Mouse (Mus musculus) olfactory bulb, adult 2 months (tissue): ENCODE results near the gene Arhgap10.

Experiments used
- CTCF ChIP-seq: fragments of 200-500 bp; IDR thresholded peaks from 2 replicates; pipeline ENCODE4 v1.5.1; 2012; ENCODE audit warnings: low read depth, mild to moderate bottlenecking, low read length, moderate library complexity; ENCODE audit not compliant: insufficient read depth
- POLR2A ChIP-seq: fragments of 200-500 bp; IDR thresholded peaks from 2 replicates; pipeline ENCODE4 v1.6.1; 2012; ENCODE audit warnings: mild to moderate bottlenecking, low read depth, low read length, moderate library complexity; ENCODE audit not compliant: insufficient read depth

- TF ChIP-seq POLR2A (no peak), CTCF (no peak)
Observed at GRCm38 (mm10) chr8:77442452-77442851, 75.3 kb downstream of the Arhgap10 start.
